Mouse (Mus musculus): Measurements from ENCODE around the gene Pld4. TPM values are rescaled to one million over a fixed set of nuclear protein-coding genes. Genes with fewer than 3 reads are reported as not detected.

Pld4 gene
- polyA plus RNA-seq, 1 experiment from 2014 or later: 7.0 TPM

DNA sequence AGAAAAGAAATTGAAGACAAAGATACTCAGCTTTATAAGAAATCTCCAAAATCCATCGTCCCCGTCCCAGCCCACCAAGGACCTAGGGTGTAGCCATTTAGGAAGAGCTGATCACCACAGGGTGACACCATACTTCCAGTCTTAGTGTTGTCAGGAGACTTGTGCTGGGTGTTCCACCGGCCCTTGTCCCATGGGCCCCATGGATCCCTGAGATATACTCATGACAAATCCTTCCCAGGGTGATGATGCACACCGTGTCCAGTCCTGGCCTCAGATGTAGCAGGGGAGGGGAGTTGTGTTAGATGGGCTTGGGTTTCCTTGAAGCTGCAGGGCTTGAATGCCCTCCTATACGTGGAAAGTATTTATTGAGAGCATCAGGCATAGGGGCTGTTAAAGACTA is 2.6 kb upstream of the Pld4 start:
- no peak overlapping the region for H3K27ac ChIP-seq (ENCODE audit: low read depth, low read length)
- H3K9ac ChIP-seq (ENCODE audit: low read length): no peak overlapping the region
- WGBS: 90% methylated on average over 5 of the region's 5 CpGs
- ATAC-seq: no peak
- no peaks in the 10 kb centered on the region for H3K36me3 ChIP-seq (ENCODE audit: control insufficient read depth, insufficient read depth, low read length)
- H3K4me1 ChIP-seq (ENCODE audit: control insufficient read depth, insufficient read depth, low read length): no peaks in the 10 kb centered on the region
- DNase-seq (ENCODE audit: low spot score): no peak
- no peaks in the 10 kb centered on the region for H3K27me3 ChIP-seq (replicated peaks; ENCODE audit: control insufficient read depth, insufficient read depth, low read length)
- H3K9me3 ChIP-seq (replicated peaks; ENCODE audit: control insufficient read depth, low read length): no peaks in the 10 kb centered on the region
- no peak overlapping the region for H3K4me3 ChIP-seq (ENCODE audit: low read depth, low read length)
- H3K4me2 ChIP-seq (ENCODE audit: low read length): no peak overlapping the region

DNA sequence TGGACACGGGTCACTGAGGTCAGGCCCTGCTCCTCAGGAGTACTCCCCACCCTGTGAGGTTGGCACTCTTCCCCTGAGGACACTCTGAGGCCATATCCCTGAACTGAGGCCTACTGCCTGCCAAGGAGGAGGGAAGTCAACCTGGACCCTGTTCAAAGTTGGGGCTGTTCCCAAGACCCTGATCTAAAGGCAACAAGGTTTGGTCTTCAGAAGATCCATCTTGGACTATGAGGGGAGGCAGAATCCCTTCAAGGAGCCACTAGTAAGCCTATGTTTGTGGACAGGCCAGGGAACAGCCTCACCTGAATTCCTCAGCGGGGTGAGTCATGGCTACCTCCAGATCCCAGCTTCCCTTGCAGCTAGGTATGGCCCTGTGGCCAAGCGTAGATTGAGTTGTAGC is 984 bp upstream of the Pld4 start:
- no peaks in the 10 kb centered on the region for H3K27me3 ChIP-seq (replicated peaks; ENCODE audit: control insufficient read depth, insufficient read depth, low read length)
- ATAC-seq (no peak), DNase-seq (ENCODE audit: low spot score) (no peak)
- 88% methylated on average over 3 of the region's 3 CpGs for WGBS
- no peak overlapping the region for H3K4me2 ChIP-seq (ENCODE audit: low read length)
- no peak overlapping the region for H3K4me3 ChIP-seq (ENCODE audit: low read depth, low read length)
- H3K27ac ChIP-seq (ENCODE audit: low read depth, low read length): no peak overlapping the region
- no peak overlapping the region for H3K9ac ChIP-seq (ENCODE audit: low read length)
- no peaks in the 10 kb centered on the region for H3K4me1 ChIP-seq (ENCODE audit: control insufficient read depth, insufficient read depth, low read length)
- no peaks in the 10 kb centered on the region for H3K9me3 ChIP-seq (replicated peaks; ENCODE audit: control insufficient read depth, low read length)
- no peaks in the 10 kb centered on the region for H3K36me3 ChIP-seq (ENCODE audit: control insufficient read depth, insufficient read depth, low read length)

DNA sequence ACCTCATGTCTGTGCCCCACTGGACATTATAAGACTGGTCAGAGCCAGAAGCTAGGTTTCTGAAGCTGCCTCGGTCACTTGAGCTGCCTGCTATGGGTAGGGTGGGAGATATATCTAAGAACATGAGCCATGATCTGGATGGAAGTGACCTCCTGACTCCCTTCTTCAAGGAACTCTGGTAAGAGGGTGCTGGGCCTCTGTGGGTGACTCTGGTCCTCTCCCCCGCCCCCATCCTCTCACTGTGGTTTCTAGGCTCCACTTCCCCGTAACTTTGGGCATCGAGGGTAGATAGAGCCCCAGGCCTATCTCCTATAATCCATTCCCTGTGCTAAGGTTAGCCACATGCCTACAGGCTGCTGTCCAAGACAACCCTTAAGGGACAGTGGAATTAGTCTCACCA is 956 bp downstream of the Pld4 start:
- H3K36me3 ChIP-seq (ENCODE audit: control insufficient read depth, insufficient read depth, low read length): no peaks in the 10 kb centered on the region
- 88% methylated on average over 4 of the region's 4 CpGs for WGBS
- no peaks in the 10 kb centered on the region for H3K27me3 ChIP-seq (replicated peaks; ENCODE audit: control insufficient read depth, insufficient read depth, low read length)
- H3K9me3 ChIP-seq (replicated peaks; ENCODE audit: control insufficient read depth, low read length): no peaks in the 10 kb centered on the region
- no peak overlapping the region for H3K4me3 ChIP-seq (ENCODE audit: low read depth, low read length)
- ATAC-seq (no peak), DNase-seq (ENCODE audit: low spot score) (no peak)
- no peak overlapping the region for H3K4me2 ChIP-seq (ENCODE audit: low read length)
- no peak overlapping the region for H3K9ac ChIP-seq (ENCODE audit: low read length)
- H3K4me1 ChIP-seq (ENCODE audit: control insufficient read depth, insufficient read depth, low read length): no peaks in the 10 kb centered on the region
- H3K27ac ChIP-seq (ENCODE audit: low read depth, low read length): no peak overlapping the region

DNA sequence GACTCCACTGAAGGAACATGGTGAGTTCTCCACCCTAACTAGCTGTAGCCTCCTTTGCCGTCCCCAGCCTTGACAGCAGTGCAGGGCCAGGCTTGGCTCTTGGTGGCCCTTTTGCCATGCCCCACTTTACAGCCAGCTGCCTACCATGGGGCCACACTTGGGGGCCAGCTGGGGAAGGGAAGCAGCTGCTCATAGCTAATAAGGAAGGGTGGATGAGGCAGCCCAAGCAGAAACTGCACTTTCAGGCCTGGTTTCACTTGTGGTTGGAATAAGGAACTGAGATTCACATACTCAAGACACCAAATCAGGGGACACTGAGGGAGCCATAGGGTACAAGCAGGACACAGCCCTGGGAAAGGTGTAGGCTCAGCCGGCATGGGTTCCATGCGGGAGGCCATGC is 1.6 kb downstream of the Pld4 start:
- Histone ChIP-seq H3K9me3 (replicated peaks; ENCODE audit: control insufficient read depth, low read length) (no peaks in the 10 kb centered on the region), H3K4me1 (ENCODE audit: control insufficient read depth, insufficient read depth, low read length) (no peaks in the 10 kb centered on the region), H3K9ac (ENCODE audit: low read length) (no peak overlapping the region), H3K27me3 (replicated peaks; ENCODE audit: control insufficient read depth, insufficient read depth, low read length) (no peaks in the 10 kb centered on the region), H3K36me3 (ENCODE audit: control insufficient read depth, insufficient read depth, low read length) (no peaks in the 10 kb centered on the region), H3K4me2 (ENCODE audit: low read length) (no peak overlapping the region), H3K4me3 (ENCODE audit: low read depth, low read length) (no peak overlapping the region), H3K27ac (ENCODE audit: low read depth, low read length) (no peak overlapping the region)
- no peak for ATAC-seq
- DNase-seq (ENCODE audit: low spot score): no peak
- 82% methylated on average over 3 of the region's 3 CpGs for WGBS

DNA sequence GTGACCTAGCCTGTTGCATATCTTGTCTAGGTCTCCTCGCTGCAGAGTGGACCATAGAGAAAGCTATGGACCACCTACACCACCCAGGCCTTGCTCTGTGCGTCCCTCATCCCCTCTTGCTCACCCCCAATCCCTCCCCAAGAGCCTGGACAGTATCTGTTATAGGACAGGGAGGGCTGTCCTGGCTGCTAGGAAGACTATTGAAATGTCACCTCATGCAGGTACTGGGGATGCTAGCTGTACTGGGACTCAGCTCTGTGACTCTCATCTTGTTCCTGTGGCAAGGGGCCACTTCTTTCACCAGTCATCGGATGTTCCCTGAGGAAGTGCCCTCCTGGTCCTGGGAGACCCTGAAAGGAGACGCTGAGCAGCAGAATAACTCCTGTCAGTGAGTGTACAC is 2.7 kb downstream of the Pld4 start:
- no peak for ATAC-seq
- no peak overlapping the region for H3K4me2 ChIP-seq (ENCODE audit: low read length)
- H3K27me3 ChIP-seq (replicated peaks; ENCODE audit: control insufficient read depth, insufficient read depth, low read length): no peaks in the 10 kb centered on the region
- DNase-seq (ENCODE audit: low spot score): no peak
- 79% methylated on average over 4 of the region's 4 CpGs for WGBS
- no peak overlapping the region for H3K27ac ChIP-seq (ENCODE audit: low read depth, low read length)
- no peaks in the 10 kb centered on the region for H3K4me1 ChIP-seq (ENCODE audit: control insufficient read depth, insufficient read depth, low read length)
- no peaks in the 10 kb centered on the region for H3K9me3 ChIP-seq (replicated peaks; ENCODE audit: control insufficient read depth, low read length)
- no peaks in the 10 kb centered on the region for H3K36me3 ChIP-seq (ENCODE audit: control insufficient read depth, insufficient read depth, low read length)
- no peak overlapping the region for H3K4me3 ChIP-seq (ENCODE audit: low read depth, low read length)
- no peak overlapping the region for H3K9ac ChIP-seq (ENCODE audit: low read length)

DNA sequence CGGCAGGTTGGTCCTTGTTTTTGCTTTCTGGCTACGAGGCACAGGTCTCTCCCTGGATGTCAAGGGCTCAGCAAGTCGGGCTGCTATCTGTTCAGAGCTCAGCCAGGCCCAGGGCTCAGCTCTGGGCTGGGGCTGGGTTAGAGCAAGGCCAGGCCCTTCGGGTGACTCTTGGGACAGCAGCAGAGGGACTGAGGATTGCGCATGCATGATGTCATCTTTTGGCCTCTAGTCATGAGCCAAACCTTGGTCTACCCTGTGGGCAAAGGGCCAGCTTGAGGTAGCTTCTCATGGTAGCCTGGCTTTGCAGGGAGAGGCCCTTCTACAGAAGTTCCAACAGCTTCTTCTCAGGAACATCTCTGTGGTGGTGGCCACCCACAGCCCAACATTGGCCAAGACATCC is 3.7 kb downstream of the Pld4 start:
- Histone ChIP-seq H3K4me2 (ENCODE audit: low read length) (no peak overlapping the region), H3K36me3 (ENCODE audit: control insufficient read depth, insufficient read depth, low read length) (no peaks in the 10 kb centered on the region), H3K9ac (ENCODE audit: low read length) (no peak overlapping the region), H3K27ac (ENCODE audit: low read depth, low read length) (no peak overlapping the region), H3K27me3 (replicated peaks; ENCODE audit: control insufficient read depth, insufficient read depth, low read length) (no peaks in the 10 kb centered on the region), H3K4me3 (ENCODE audit: low read depth, low read length) (no peak overlapping the region), H3K4me1 (ENCODE audit: control insufficient read depth, insufficient read depth, low read length) (no peaks in the 10 kb centered on the region), H3K9me3 (replicated peaks; ENCODE audit: control insufficient read depth, low read length) (no peaks in the 10 kb centered on the region)
- ATAC-seq (no peak), DNase-seq (ENCODE audit: low spot score) (no peak)
- 87% methylated on average over 5 of the region's 5 CpGs for WGBS

DNA sequence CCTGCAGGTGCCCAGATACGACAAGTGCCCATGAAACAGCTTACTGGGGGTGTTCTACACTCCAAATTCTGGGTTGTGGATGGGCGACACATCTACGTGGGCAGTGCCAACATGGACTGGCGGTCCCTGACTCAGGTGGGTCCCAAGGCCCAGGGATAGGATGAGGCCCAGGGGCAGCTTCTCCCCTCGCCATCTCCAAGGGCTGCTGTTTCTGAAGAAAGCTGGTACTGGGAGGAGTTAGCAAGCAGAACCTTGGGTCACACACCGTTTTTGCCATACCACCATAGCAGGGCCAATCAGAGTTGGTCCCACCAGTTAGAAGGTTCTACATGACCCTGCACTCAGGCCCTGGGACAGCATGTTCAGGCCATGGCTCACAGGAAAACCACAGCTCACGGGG is 4.5 kb downstream of the Pld4 start:
- H3K9me3 ChIP-seq (replicated peaks; ENCODE audit: control insufficient read depth, low read length): no peaks in the 10 kb centered on the region
- DNase-seq (ENCODE audit: low spot score): no peak
- H3K4me2 ChIP-seq (ENCODE audit: low read length): no peak overlapping the region
- WGBS: 93% methylated on average over 7 of the region's 7 CpGs
- no peak for ATAC-seq
- H3K36me3 ChIP-seq (ENCODE audit: control insufficient read depth, insufficient read depth, low read length): no peaks in the 10 kb centered on the region
- no peaks in the 10 kb centered on the region for H3K27me3 ChIP-seq (replicated peaks; ENCODE audit: control insufficient read depth, insufficient read depth, low read length)
- no peak overlapping the region for H3K4me3 ChIP-seq (ENCODE audit: low read depth, low read length)
- no peak overlapping the region for H3K9ac ChIP-seq (ENCODE audit: low read length)
- no peak overlapping the region for H3K27ac ChIP-seq (ENCODE audit: low read depth, low read length)
- no peaks in the 10 kb centered on the region for H3K4me1 ChIP-seq (ENCODE audit: control insufficient read depth, insufficient read depth, low read length)

DNA sequence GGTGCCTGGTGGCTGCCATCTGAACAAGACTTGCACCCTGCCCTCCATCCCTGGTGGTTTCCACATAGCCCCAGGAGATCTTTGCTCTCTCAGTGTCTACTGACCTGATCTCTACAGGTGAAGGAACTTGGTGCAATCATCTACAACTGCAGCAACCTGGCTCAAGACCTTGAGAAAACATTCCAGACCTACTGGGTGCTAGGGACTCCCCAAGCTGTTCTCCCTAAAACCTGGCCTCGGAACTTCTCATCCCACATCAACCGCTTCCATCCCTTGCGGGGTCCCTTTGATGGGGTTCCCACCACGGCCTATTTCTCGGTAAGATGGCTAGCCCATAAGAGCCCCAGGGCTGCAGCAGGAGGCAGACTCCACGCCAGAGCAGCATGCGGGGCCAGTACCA is 6.1 kb downstream of the Pld4 start:
- DNase-seq (ENCODE audit: low spot score) (no peak), ATAC-seq (no peak)
- Histone ChIP-seq H3K9me3 (replicated peaks; ENCODE audit: control insufficient read depth, low read length) (no peaks in the 10 kb centered on the region), H3K4me2 (ENCODE audit: low read length) (no peak overlapping the region), H3K27me3 (replicated peaks; ENCODE audit: control insufficient read depth, insufficient read depth, low read length) (no peaks in the 10 kb centered on the region), H3K36me3 (ENCODE audit: control insufficient read depth, insufficient read depth, low read length) (no peaks in the 10 kb centered on the region), H3K4me1 (ENCODE audit: control insufficient read depth, insufficient read depth, low read length) (no peaks in the 10 kb centered on the region), H3K9ac (ENCODE audit: low read length) (no peak overlapping the region), H3K27ac (ENCODE audit: low read depth, low read length) (no peak overlapping the region), H3K4me3 (ENCODE audit: low read depth, low read length) (no peak overlapping the region)
- WGBS: 90% methylated on average over 7 of the region's 7 CpGs

DNA sequence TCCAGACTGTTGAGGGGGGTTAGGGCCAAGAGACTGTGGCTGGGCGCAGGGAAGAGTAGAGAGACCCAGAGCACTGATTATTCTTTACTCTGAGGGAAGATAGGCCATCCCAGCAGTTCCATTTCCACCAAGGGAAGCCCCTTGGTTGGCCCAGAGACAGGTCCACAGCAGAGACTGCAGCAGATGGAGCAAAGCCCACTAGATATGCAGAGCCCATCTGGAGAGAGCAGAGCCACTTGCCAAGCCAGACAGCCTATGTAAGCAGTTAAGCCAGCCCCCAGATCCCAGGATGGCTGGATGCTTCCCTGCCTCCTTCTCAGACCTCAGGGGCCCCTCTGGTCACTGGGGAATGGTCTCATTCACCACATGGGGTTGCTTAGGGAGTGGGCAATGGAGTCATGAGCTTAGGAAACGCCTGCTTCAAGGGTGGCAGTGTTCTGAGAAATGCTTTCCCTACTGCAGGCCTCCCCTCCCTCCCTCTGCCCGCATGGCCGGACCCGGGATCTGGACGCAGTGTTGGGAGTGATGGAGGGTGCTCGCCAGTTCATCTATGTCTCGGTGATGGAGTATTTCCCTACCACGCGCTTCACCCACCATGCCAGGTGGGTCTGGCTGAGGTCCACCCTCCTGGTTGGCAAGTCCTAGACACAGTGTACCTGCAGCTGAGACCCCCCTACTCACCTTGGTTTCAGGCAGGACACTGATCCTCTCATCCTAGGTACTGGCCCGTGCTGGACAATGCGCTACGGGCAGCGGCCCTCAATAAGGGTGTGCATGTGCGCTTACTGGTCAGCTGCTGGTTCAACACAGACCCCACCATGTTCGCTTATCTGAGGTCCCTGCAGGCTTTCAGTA is 6.8 kb downstream of the Pld4 start:
- Histone ChIP-seq H3K36me3 (ENCODE audit: control insufficient read depth, insufficient read depth, low read length) (no peaks in the 10 kb centered on the region), H3K9ac (ENCODE audit: low read length) (no peak overlapping the region), H3K4me2 (ENCODE audit: low read length) (no peak overlapping the region), H3K4me1 (ENCODE audit: control insufficient read depth, insufficient read depth, low read length) (no peaks in the 10 kb centered on the region), H3K27ac (ENCODE audit: low read depth, low read length) (no peak overlapping the region), H3K27me3 (replicated peaks; ENCODE audit: control insufficient read depth, insufficient read depth, low read length) (no peaks in the 10 kb centered on the region), H3K9me3 (replicated peaks; ENCODE audit: control insufficient read depth, low read length) (no peaks in the 10 kb centered on the region), H3K4me3 (ENCODE audit: low read depth, low read length) (no peak overlapping the region)
- no peak for DNase-seq (ENCODE audit: low spot score)
- ATAC-seq: no peak
- 91% methylated on average over 16 of the region's 16 CpGs for WGBS
